Mouse (Mus musculus): ENCODE data around the gene Pabpc4.
"Not testable (repeated sequence)": the region's sequence is repeated elsewhere in the genome, so short reads cannot be mapped to it uniquely, and the experiment has no call there.

Pabpc4 gene

DNA sequence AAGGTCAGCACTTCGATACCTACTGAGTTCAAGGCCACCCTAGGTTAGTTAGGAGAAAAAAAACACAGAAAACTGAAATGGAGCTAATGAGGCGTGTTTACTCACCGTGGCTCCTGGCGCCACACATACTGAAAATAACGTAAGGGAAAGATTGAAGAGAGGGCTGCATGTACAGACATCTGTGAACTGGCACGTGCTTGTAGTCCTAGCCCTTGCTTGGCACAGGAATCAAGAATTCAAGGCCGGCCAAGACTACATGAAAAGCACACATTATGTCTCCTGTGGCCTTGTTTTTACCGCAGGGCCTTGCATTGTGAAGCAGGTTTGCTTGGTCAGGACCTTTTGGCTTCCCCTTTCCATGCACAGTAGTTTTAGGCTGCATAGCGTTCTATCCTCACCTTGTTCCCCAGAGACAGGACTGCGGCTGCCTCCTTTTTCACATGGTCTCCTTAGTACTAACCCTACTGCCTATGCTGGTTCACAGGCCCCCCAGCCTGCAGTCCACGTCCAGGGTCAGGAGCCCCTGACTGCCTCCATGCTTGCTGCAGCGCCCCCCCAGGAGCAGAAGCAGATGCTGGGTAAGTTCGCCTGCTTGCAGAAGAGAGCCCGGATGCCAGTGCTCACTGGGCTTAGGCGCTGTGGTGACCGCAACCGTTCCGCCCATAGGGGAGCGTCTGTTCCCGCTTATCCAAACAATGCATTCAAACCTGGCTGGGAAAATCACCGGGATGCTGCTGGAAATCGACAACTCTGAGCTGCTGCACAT, 35.2 kb downstream of the Pabpc4 start:
- DNase-seq (ENCODE audit: low spot score): no peak

DNA sequence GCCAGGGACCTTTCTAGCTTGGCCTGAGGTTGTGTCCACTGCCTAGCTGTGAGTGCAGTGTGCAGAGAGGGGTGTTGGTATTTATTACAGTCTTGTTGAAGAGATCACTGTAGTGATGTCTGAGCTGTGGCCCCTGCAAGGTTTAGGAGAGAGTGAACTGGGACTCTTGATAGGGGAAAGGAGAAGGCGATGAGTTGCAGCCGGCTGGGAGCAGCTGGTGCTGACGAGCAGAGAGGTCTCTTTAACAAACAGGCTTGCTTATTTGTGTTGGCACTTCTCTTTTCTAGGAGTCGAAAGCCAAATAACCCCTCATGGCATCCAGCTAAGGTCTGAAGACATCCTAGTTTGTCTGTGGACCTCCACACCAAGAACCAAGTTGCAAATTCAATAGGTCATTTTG, 36.1 kb downstream of the Pabpc4 start:
- DNase-seq (ENCODE audit: low spot score): no peak

DNA sequence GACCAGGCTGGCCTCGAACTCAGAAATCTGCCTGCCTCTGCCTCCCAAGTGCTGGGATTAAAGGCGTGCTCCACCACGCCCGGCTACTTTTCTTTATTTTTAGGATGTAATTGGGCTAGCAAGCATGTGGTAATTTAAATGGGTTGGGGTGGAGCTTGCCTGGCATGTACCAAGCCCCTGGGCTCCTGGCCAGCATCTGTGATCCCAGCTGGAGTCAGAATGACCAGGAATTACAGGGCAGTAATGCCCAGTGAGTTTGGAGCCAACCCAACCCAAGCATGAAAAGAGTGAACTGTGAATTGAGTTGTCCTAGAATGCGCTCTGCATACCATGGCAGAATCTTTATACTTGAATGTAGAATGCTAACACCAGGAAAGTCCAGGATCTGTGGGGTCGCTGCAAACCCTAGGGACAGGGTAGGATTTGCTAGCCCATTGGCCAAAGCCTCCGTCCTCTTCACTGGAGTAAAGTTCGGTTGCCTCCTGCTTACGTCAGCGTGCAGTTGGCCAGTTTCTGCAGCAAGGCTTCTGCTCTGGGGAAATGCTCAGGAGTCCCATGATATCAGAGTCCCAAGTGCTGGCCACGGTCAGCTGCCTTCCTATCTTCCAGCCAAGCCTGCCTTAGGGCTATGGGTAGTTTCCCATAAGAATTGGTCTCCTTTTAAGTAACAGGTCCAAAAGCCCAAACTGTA, 37.0 kb downstream of the Pabpc4 start:
- no peak for DNase-seq (ENCODE audit: low spot score)

DNA sequence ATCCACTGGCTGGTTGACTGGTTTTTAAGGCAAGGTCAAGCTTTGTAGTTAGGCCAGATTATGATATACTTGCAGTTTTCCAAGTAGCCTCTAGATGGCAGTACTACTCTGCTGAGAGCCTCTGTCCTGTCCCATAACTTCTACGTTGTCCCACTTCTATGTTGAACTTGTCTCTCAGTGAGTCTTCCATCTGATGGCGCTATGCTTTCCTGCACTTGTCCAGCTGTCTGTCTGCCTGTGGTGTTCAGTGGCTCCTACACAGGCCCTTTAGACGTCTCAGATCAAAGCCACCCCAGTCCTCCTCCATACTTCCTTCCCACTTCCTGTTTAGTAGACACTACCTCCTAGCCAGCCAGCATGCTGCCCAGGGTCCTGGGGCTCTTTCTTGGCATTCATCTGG, 43.6 kb downstream of the Pabpc4 start:
- DNase-seq (ENCODE audit: low spot score): peak; percentile 51

DNA sequence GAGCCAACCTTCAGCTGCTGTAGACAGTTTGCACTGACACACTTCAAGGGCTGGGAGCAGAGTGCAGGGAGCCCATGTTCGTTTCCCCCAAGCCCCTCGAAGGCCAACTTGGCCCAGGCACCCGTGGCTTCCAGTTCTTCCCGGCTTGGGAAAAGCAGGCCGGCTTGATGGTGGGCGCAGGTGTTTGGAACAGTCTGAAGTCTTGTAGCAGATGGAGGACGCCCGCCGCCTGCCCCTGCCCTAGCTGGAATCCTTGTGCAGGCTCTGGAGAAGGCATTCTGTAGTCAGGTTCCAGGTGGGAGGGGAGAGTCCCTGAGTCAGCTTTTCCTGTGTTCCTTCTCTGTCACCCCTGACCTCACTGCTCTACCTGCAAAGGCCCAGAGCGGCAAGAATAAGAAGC, 44.8 kb downstream of the Pabpc4 start:
- no peak for DNase-seq (ENCODE audit: low spot score)

DNA sequence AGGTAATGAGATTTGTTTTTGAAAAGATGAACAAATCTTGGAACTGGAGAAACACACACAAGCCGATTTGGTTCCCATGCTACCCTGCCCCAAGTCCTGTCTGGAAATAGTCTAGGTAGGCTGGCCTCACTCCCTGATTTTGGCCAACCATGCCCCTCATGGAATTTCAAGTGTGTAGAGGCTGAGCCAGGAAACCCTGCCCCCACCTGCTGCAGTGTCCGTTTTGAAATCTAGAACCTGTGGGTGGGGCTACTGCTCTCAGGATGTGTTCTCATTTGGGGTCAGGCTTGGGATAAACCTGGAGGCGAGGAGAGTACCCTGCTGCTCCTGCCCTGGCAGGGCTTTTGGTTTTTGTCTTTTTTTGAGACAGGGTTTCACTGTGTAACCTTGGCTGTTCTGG, 46.1 kb downstream of the Pabpc4 start:
- no peak for DNase-seq (ENCODE audit: low spot score)

DNA sequence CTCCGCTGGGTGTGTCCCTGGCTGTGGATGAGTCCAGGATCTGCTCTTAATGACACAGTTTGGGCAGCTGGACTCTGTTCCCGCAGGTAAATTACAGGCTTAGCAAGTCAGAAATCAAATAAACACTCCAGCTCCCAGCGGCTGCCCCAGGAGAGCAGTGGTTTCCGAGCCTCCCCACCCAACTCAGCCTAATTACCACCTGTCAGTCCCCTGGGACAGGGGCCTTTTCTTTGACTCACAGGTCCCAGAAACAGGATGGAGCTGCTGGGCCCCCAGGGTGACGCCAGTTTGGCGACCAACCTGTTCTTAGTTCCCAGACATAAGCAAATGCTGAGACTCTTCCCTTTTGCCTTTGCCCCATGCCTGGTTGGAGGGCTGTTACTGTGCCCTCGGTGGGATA, 49.7 kb downstream of the Pabpc4 start:
- no peak for DNase-seq (ENCODE audit: low spot score)

DNA sequence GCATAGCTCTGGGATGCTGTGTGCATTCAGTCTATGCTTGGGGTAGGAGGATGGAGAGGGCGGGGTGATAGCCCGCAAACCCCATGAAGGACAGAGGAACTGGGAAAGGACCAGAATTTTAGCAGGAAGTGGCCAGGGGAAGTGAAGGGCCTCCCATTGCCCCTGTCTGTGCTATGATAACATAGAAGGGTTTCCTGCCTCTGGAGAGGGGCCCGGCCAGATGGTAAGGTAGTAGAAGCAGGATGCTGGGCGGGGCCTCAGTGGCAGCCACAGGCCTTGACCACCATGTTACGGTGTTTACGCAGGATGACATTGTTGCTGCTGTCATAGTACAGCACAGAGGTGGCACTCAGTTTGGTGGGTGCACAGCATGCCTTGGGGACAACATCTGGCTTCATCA, 50.9 kb downstream of the Pabpc4 start:
- no peak for DNase-seq (ENCODE audit: low spot score)

DNA sequence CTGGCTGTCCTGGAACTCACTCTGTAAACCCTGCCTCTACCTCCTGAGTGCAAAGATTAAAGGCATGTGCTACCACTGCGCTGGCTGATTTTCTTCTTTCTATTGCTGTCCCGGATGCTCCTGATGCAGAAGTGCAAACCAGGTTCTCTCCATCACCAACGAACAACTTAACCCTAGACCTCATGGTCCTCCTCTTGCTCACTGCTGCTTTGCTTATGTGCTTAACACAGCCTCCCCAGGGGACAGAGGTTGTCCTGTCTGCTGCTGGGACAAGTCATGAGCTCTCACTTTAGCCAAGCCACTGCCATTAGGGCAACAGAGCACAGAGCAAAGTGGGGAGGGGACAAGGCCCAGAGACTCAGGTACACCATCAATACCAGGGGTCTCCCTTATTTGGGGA, 52.3 kb downstream of the Pabpc4 start:
- no peak for DNase-seq (ENCODE audit: low spot score)

DNA sequence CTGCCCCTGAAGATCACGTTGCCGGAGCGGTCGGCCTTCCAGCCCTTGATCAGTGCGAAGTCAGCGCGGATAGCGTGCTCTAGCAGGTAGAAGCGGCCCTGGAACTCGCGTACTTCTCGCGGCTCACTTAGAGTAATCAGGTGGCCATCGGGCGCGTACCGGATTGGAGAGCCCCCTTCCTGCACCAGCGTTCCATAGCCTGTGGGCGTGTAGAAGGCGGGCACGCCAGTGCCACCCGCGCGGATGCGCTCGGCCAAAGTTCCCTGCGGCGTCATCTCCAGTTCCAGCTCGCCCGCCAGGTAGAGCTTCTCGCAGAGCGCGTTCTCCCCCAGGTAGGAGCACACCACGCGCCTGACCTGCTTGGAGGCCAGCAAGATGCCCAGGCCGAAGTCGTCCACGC, 60.8 kb downstream of the Pabpc4 start:
- DNase-seq (ENCODE audit: low spot score): not testable (repeated sequence)

DNA sequence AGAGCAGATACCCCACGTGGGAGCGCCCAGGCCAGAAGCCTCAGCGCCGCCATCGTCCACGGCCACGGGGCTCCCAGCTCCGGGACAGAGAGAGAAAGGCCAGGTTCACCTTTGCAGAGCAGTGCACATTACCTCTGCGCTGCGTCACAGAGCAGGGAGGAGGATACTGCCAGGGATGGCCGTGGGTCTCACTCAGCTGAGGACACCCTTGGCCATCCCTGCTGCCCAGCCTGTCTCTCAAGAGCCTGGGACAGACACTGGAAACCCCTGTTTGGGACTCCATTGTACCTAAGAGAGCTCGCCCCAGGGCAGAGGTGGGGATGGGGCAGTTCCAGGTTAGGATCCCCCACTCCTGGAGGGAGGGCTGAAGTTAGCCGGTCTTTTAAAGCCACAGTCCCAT, 61.4 kb downstream of the Pabpc4 start, which contains the start of gene Oxct2a:
TSS of gene Oxct2a (minus strand) at position 101 of the 400 bp plus-strand sequence.
- no peak for DNase-seq (ENCODE audit: low spot score)

DNA sequence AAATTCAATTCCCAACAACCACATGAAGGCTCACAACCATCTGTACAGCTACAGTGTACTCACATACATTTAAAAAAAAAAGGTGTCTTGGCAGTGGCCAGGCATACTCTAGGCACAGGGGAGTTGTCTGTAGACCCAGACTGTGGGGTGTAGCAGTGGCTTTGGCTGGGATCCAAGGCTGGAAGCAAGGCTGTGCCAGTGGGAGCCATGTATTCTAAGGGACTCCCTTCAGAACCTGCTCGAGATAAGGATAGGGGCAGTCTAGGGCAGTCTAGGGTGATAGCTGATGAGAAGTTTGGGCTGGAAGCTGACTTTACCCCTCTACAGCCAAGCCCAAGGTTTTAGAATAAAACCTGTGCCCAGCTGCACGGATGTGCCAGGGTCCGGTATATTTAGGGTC, 63.9 kb downstream of the Pabpc4 start:
- no peak for DNase-seq (ENCODE audit: low spot score)

DNA sequence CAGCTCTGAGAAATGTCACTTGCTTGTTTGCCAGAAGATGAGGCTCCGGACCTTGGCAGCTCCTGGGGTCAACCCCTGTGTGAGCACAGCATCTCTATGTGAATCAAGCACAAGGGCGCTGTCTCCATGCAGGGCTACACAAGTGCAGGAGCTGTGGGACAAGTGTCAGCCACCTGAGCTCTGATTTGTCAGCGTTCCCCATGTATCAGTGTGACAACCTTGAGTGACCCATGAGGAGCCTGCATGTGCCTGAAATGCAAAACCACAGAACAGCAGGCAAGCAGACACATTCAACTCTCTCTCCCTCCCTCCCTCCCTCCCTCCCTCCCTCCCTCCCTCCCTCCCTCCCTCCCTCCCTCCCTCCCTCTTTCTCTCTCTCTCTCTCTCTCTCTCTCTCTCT, 65.5 kb downstream of the Pabpc4 start:
- no peak for DNase-seq (ENCODE audit: low spot score)

DNA sequence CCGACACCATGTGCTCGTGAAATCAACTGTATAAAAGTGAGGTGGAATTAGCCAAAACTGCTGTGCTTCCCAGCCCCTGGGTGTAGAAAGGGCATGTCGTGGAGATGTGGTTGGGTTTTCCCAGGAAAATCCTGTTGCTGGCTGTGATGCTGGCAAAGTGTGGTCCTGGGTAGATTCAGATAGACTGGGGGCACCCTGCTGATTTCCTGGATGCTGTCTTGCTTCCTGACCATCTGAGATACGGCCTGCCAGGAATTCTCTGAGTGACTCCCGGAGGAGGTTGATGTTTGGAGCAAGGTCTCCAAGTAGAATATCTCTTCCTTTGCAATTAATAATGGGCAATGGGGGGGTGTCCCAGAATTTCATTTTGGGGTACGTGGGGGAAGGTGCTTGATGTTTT, 66.8 kb downstream of the Pabpc4 start:
- no peak for DNase-seq (ENCODE audit: low spot score)

DNA sequence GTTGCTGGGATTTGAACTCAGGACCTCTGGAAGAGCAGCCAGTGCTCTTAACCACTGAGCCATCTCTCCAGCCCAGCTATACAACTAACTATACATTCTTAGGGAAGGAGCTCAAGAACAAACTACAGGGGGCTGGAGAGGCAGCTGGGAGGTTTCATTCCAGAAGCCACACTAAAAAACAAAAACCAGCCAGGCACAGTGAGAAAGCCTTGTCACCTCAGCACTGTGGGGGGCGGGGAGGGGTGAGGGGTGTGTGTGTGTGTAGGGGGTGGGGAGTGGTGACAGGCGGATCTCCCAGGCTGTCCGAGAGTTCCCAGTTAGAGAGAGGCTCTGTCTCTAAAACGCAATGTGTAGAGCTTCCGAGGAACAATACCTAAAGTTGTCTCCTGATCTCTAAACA, 69.2 kb downstream of the Pabpc4 start:
- no peak for DNase-seq (ENCODE audit: low spot score)

DNA sequence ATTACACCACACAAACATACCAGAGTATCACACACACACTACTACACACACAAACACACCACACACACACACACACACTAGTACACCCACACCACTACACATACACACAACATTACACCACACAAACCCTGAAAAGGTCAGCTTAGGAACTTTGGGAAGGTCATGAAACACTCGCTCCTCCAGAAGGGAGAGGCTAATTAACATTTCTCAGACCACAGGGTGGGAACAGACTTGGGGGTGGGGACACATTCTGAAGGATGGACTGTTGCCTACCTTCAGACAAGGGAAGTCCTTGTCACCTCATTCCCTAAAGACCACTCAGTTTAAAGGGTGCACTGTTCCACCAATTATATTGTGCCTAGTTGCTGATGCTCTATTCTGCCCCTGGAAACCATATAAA, 69.8 kb downstream of the Pabpc4 start:
- DNase-seq (ENCODE audit: low spot score): not testable (repeated sequence)

DNA sequence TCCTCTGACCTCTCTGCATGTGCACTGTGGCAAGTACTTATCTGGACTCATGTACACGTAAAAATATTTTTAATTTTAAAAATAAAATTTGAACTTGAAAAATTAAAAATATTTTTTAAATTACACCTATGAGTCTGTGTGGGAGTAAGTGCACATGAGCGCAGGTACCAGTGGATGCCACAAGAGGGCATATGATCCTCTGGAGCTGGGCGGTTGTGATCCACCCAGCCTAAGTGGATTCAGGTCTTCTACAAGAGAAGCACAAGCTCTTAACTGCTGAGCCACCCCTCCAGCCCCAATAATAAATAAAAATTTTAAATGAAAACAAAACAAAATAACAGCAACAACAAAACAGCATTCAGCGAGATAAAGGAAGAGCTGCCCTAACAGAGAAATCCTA, 71.0 kb downstream of the Pabpc4 start:
- DNase-seq (ENCODE audit: low spot score): no peak

DNA sequence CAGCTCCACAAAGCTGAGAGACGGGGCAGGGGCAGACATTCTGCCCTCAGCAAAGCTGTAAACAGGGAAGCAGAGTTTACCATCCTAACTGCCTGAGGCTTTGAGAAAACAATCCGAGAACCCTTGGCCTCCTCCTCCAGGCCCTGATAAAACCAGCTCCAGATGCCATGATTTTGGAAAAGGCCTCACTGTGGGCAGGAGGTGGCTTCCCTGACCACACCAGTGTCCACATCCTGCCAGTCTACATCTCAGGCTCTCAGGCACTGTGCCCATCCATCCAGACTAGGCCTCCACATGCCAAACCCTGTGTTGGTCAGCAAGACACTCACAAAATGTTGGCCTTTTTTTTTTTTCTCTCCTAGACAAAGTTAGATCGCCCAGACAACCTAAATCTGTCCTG, 72.0 kb downstream of the Pabpc4 start:
- no peak for DNase-seq (ENCODE audit: low spot score)

DNA sequence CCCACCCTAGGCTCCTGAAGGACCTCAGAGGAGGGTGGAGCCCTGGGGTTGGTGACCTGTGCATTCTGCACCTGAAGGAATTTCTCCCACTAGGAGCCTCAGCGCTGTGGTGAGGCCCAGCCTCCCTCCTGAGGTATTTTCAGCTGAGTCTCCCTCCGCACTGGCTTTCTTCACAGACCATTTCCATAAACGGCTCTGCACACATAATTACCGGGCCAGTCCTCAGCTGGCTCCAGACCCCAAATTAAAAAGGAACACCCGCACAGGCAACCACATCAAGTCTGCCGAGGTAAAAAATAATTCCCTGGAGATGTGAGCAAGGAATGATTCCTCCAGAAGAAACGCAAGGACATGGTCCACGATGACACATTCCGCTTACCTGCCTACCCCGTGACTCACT, 73.1 kb downstream of the Pabpc4 start:
- not testable (repeated sequence) for DNase-seq (ENCODE audit: low spot score)

DNA sequence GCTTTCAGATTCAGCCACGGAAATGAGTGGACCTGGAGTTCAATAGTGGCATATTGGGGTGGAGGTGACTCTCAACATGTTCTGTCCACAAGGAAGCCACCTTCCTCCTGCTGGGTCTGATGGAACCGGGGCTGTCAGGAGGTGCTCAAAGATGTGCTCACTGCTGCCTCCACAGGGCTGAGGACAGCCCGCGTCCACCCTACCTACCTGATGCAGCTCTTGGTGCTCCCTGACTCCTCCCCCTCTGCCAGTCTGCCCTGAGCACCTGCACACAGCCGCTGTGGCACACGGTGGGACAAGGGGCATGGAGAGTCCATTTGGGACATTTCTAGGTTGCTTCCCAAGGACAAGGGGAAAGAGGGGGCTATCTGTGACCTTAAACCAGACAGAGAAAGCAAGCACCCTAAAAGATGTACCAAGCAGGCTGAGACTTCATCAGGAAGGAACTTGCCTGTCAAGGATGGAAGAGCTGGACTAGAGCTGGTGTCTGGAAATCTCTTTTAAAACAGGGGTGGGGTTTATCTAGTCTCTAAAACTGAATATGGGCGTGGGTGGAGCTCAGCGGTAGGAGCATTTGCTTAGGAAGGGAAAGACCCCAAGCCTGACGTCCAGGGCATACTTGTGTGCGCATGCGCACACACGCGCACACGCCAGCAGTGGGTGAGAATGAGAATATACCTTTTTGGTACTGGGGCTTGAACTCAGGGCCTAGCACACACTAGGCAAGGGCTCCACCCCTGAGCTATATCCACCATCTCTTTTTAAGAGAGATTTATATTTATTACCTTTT, 73.8 kb downstream of the Pabpc4 start:
- no peak for DNase-seq (ENCODE audit: low spot score)

DNA sequence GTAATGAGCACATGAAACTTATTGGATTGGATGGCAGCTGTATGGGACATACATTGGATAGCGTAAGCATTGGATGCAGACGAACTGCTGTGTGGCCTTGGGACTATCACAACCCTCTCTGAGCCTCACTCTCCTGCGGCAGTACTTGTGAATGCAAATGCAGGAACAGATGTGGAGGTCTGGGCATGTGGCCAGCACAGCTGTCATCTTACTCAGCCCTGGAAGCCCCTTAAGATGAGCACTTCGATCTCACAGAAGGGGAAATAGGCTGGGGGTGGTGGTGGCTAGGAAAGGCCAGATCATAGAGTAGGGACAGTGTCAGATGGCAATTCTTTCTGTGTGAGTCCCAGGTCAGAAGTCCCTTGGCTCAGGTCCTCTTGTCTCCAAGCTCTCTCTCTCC, 75.5 kb downstream of the Pabpc4 start:
- no peak for DNase-seq (ENCODE audit: low spot score)

DNA sequence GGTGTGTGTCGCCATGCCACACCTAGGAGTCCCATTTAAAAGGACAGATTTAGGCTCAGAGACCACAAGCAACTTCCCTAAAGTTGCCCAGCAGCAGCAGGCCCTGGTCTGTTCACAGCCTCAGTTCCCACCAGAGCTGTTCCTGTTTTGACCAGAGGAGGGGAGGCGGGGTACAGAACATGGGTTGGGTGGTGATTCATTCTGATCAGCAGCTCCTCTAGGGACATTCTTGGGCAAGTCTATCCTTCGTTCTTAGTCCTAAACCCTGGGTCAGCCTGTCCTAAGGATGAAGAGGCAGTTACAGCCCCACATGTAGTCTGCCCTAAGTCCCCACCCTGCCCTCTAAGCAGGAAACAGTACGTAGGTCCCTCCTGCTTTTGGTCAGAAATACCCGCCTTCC, 78.1 kb downstream of the Pabpc4 start:
- DNase-seq (ENCODE audit: low spot score): no peak

DNA sequence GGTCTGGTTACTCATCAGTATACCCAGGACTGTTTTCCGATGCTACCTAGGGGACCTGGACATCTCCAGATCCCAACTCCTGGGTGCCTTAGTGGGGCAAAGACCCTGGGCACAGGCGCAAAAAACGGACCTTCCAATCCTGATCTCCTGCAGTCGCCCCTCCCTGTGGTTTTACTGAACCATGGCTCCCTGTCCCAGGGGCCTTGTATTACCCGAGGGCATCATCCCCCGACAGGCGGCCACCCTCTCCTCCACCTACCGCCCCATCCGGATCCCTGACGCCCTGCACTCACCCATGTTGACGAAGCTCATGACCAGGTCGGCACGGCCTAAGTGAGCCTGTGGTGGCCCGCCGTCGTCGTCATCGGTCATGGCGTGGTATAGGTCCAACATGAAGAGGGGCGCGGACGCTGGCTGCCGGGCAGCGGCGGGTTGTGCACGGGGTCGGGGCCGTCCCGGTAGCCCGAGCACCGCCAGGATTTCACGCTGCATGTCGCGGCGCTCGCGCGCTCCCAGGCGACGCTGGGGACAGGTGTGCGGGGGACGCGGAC, 80.0 kb downstream of the Pabpc4 start:
- no peak for DNase-seq (ENCODE audit: low spot score)
